Mouse (Mus musculus) MEL (cell line): ENCODE measurements around the gene Amn1.

Experiments used
- CHD1 ChIP-seq: IDR thresholded peaks from 2 replicates; pipeline ENCODE4 v1.6.1; 2012; ENCODE audit warnings: low read depth, mild to moderate bottlenecking, inconsistent platforms, low read length, improper control_type of control experiment
- CHD2 ChIP-seq: IDR thresholded peaks from 2 replicates; pipeline ENCODE4 v1.6.1; 2011; ENCODE audit warnings: low read length, improper control_type of control experiment
- CTCF ChIP-seq, 3 experiments: IDR thresholded peaks in 2 of 3; conservative IDR thresholded peaks in 1 of 3; 2 replicates each; pipeline ENCODE4 v1.5.1; 2011 to 2012; ENCODE audit warnings: low read length in 3 of 3, low read depth in 2 of 3, mild to moderate bottlenecking in 2 of 3, improper control_type of control experiment in 1 of 3, inconsistent platforms in 1 of 3, mixed read lengths in 1 of 3, moderate library complexity in 1 of 3; ENCODE audit not compliant: control insufficient read depth in 1 of 3, insufficient read depth in 1 of 3, poor library complexity in 1 of 3, severe bottlenecking in 1 of 3
- ETS1 ChIP-seq: IDR thresholded peaks from 2 replicates; pipeline ENCODE4 v1.6.1; 2012; ENCODE audit warnings: low read depth, mild to moderate bottlenecking, inconsistent platforms, low read length, improper control_type of control experiment, moderate library complexity
- GATA1 ChIP-seq: IDR thresholded peaks from 2 replicates; pipeline ENCODE4 v1.6.1; 2011; ENCODE audit warnings: low read depth, low read length, improper control_type of control experiment
- MAFK ChIP-seq: IDR thresholded peaks from 2 replicates; pipeline ENCODE4 v1.6.1; 2011; ENCODE audit warnings: low read depth, mild to moderate bottlenecking, low read length, improper control_type of control experiment, borderline replicate concordance
- MAX ChIP-seq: IDR thresholded peaks from 2 replicates; pipeline ENCODE4 v1.6.1; 2011; ENCODE audit warnings: low read length, improper control_type of control experiment
- MAZ ChIP-seq: IDR thresholded peaks from 2 replicates; pipeline ENCODE4 v1.6.1; 2012; ENCODE audit warnings: low read depth, mild to moderate bottlenecking, inconsistent platforms, low read length, improper control_type of control experiment
- NRF1 ChIP-seq: IDR thresholded peaks from 2 replicates; pipeline ENCODE4 v1.6.1; 2014; ENCODE audit warnings: low read depth, mild to moderate bottlenecking, inconsistent platforms, low read length, improper control_type of control experiment, moderate library complexity; ENCODE audit not compliant: poor library complexity, insufficient read depth, severe bottlenecking
- POLR2A ChIP-seq, 2 experiments: IDR thresholded peaks; 2 replicates each; pipeline ENCODE4 v1.6.1; 2011 to 2012; ENCODE audit warnings: low read length in 2 of 2, mild to moderate bottlenecking in 2 of 2, control low read depth in 1 of 2, improper control_type of control experiment in 1 of 2, low read depth in 1 of 2, moderate library complexity in 1 of 2; ENCODE audit not compliant: control insufficient read depth in 1 of 2, insufficient read depth in 1 of 2, poor library complexity in 1 of 2
- SIN3A ChIP-seq: IDR thresholded peaks from 2 replicates; pipeline ENCODE4 v1.6.1; 2012; ENCODE audit warnings: low read length, improper control_type of control experiment, inconsistent platforms
- TCF12 ChIP-seq: IDR thresholded peaks from 2 replicates; pipeline ENCODE4 v1.6.1; 2014; ENCODE audit warnings: low read depth, mild to moderate bottlenecking, inconsistent platforms, low read length, improper control_type of control experiment, moderate library complexity
- USF1 ChIP-seq: IDR thresholded peaks from 2 replicates; pipeline ENCODE4 v1.6.1; 2014; ENCODE audit warnings: low read depth, mild to moderate bottlenecking, inconsistent platforms, low read length, improper control_type of control experiment, moderate library complexity
- ZMIZ1 ChIP-seq: IDR thresholded peaks from 2 replicates; pipeline ENCODE4 v1.6.1; 2012; ENCODE audit warnings: low read depth, mild to moderate bottlenecking, inconsistent platforms, low read length, improper control_type of control experiment, moderate library complexity

- no peak for TF ChIP-seq ZMIZ1
- TF ChIP-seq USF1, result no peak
- no peak; a peak in 1 of 6 replicates for TF ChIP-seq CTCF (IDR thresholded peaks at IDR 0.05 in 2 of 3, conservative IDR thresholded peaks at IDR 0.05 in 1 of 3; ENCODE audit: control insufficient read depth in 1 of 3, insufficient read depth in 1 of 3, low read depth in 2 of 3, low read length in 3 of 3, poor library complexity in 1 of 3, severe bottlenecking in 1 of 3)
- no peak for TF ChIP-seq NRF1
- TF ChIP-seq MAZ, result no peak
- TF ChIP-seq SIN3A, result no peak
- TF ChIP-seq CHD1, result no peak
- no peak for TF ChIP-seq POLR2A (IDR thresholded peaks at IDR 0.05; ENCODE audit: control insufficient read depth in 1 of 2, insufficient read depth in 1 of 2, low read depth in 1 of 2, low read length in 2 of 2, poor library complexity in 1 of 2)
- TF ChIP-seq TCF12, result no peak
- TF ChIP-seq CHD2, result no peak
- TF ChIP-seq ETS1, result no peak
- TF ChIP-seq MAFK, result no peak
- no peak for TF ChIP-seq MAX
- no peak for TF ChIP-seq GATA1
Observed at GRCm38 (mm10) chr6:149153473-149154115, 34.9 kb downstream of the Amn1 start.
